Mouse (Mus musculus): ENCODE data around the gene Slc35f6.

GRCm38 (mm10) chr5:30660813-30661212, 13.1 kb downstream of the Slc35f6 start:
- TF ChIP-seq CTCF (IDR thresholded peaks at IDR 0.05; ENCODE audit: control insufficient read depth, insufficient read depth, insufficient replicate concordance, low read depth, low read length) (no peak), POLR2A (IDR thresholded peaks at IDR 0.05; ENCODE audit: control insufficient read depth, low read depth, low read length) (no peak)

Measured in testis, adult 2 months (tissue).